Mouse (Mus musculus) intestine, postnatal 0 days (tissue): ENCODE measurements around the gene Dlgap3. TPM values are rescaled to one million over a fixed set of nuclear protein-coding genes. Genes with fewer than 3 reads are reported as not detected.
A peak's percentile ranks its signal among the peaks of the same experiment; 100 is the strongest.

Experiments
- ATAC-seq: fragments of 200-750 bp; cut with Nextera tagmentation; 2 replicates; pipeline ENCODE4 v1.8.0; 2017; ENCODE audit warnings: mild to moderate bottlenecking, moderate TSS enrichment, moderate library complexity
- H3K27ac ChIP-seq: fragments of 300-500 bp; sonication (generic); 2 replicates; pipeline ENCODE4 v1.5.1; 2014; ENCODE audit warnings: mild to moderate bottlenecking, low read depth, low read length, moderate library complexity
- H3K27me3 ChIP-seq: fragments of 300-500 bp; sonication (generic); replicated peaks from 2 replicates; pipeline ENCODE4 v1.6.1; 2014; ENCODE audit warnings: low read length, mixed read lengths; ENCODE audit not compliant: control insufficient read depth, insufficient read depth
- H3K36me3 ChIP-seq: fragments of 300-500 bp; sonication (generic); 2 replicates; pipeline ENCODE4 v1.6.1; 2014; ENCODE audit warnings: mild to moderate bottlenecking, moderate library complexity; ENCODE audit not compliant: control insufficient read depth, insufficient read depth
- H3K4me1 ChIP-seq: fragments of 300-500 bp; sonication (generic); replicated peaks from 2 replicates; pipeline ENCODE4 v1.6.1; 2014; ENCODE audit warnings: antibody characterized with exemption, low read length, mixed read lengths; ENCODE audit not compliant: control insufficient read depth, insufficient read depth
- H3K4me2 ChIP-seq: fragments of 300-500 bp; sonication (generic); replicated peaks from 2 replicates; pipeline ENCODE4 v1.6.1; 2014; ENCODE audit warnings: low read depth, mild to moderate bottlenecking, moderate library complexity
- H3K4me3 ChIP-seq: fragments of 300-500 bp; sonication (generic); 2 replicates; pipeline ENCODE4 v1.5.1; 2014; ENCODE audit warnings: low read depth, low read length
- H3K9ac ChIP-seq: fragments of 300-500 bp; sonication (generic); 2 replicates; pipeline ENCODE4 v1.6.1; 2014; ENCODE audit warnings: mild to moderate bottlenecking, low read depth, low read length
- H3K9me3 ChIP-seq: fragments of 300-500 bp; sonication (generic); 2 replicates; pipeline ENCODE4 v1.6.1; 2016; ENCODE audit warnings: mixed run types; ENCODE audit not compliant: control insufficient read depth
- CTCF ChIP-seq: sonication (generic); IDR thresholded peaks from 2 replicates; pipeline ENCODE4 v1.5.1; 2016; ENCODE audit warnings: low read depth, mild to moderate bottlenecking, control low read depth, antibody characterized with exemption, moderate library complexity
- WGBS: fragments of 180-500 bp; shearing (Covaris S2); extraction: QIAGEN DNeasy Blood & Tissue Kit; methylation state at CpG from one replicate; pipeline ENCODE4 v1.1.7; 2014; 5-methylcytosine and 5-hydroxymethylcytosine counted together
- polyA plus RNA-seq: library from polyadenylated mRNA; unstranded; fragments of >200 nt; fragmentation: Nextera tagmentation; extraction: Ambion mirVana; gene quantifications from 2 replicates; pipeline ENCODE4 v1.2.1, GENCODE M21; 2015

Gene Dlgap3
- polyA plus RNA-seq, 1 experiment from 2014 or later = 0.46 TPM

- TF ChIP-seq CTCF = no peak
- H3K36me3 ChIP-seq = no peaks in the 10 kb centered on the region
- no peak overlapping the region for H3K4me3 ChIP-seq
- no peaks in the 10 kb centered on the region for H3K4me1 ChIP-seq
- ATAC-seq = no peak
- no peaks in the 10 kb centered on the region for H3K9me3 ChIP-seq
- no peak overlapping the region for H3K4me2 ChIP-seq
- 65% methylated on average over 13 of the region's 13 CpGs for WGBS
- H3K27ac ChIP-seq = no peak overlapping the region
- no peak overlapping the region for H3K9ac ChIP-seq
- H3K27me3 ChIP-seq = no peaks in the 10 kb centered on the region
Observed at GRCm38 (mm10) chr4:127200769-127201617, 32.0 kb downstream of the Dlgap3 start.

GRCm38 (mm10) chr4:127203081-127203480 is 34.1 kb downstream of the Dlgap3 start:
- no peaks in the 10 kb centered on the region for H3K9me3 ChIP-seq
- TF ChIP-seq CTCF = no peak
- no peak overlapping the region for H3K4me3 ChIP-seq
- no peaks in the 10 kb centered on the region for H3K36me3 ChIP-seq
- H3K9ac ChIP-seq = no peak overlapping the region
- no peak for ATAC-seq
- H3K27ac ChIP-seq = no peak overlapping the region
- no peaks in the 10 kb centered on the region for H3K27me3 ChIP-seq
- H3K4me1 ChIP-seq = no peaks in the 10 kb centered on the region
- H3K4me2 ChIP-seq = no peak overlapping the region
- 67% methylated on average over 1 of the region's 1 CpGs for WGBS

GRCm38 (mm10) chr4:127211318-127211717 is 42.3 kb downstream of the Dlgap3 start:
- Histone ChIP-seq H3K9ac (no peak overlapping the region), H3K27me3 (no peaks in the 10 kb centered on the region), H3K4me1 (no peaks in the 10 kb centered on the region), H3K4me2 (no peak overlapping the region), H3K27ac (no peak overlapping the region), H3K36me3 (no peaks in the 10 kb centered on the region), H3K4me3 (no peak overlapping the region), H3K9me3 (no peaks in the 10 kb centered on the region)
- ATAC-seq = no peak
- no peak for TF ChIP-seq CTCF
- 77% methylated on average over 9 of the region's 9 CpGs for WGBS

- no peaks in the 10 kb centered on the region for H3K27me3 ChIP-seq
- no peaks in the 10 kb centered on the region for H3K9me3 ChIP-seq
- ATAC-seq = no peak
- H3K4me1 ChIP-seq = no peaks in the 10 kb centered on the region
- no peaks in the 10 kb centered on the region for H3K36me3 ChIP-seq
- WGBS = 22% methylated on average over 28 of the region's 28 CpGs
- TF ChIP-seq CTCF = no peak
- H3K4me3 ChIP-seq = no peak overlapping the region
- H3K9ac ChIP-seq = no peak overlapping the region
- no peak overlapping the region for H3K27ac ChIP-seq
- no peak overlapping the region for H3K4me2 ChIP-seq
Observed at GRCm38 (mm10) chr4:127214510-127214909, 45.5 kb downstream of the Dlgap3 start.

- Histone ChIP-seq H3K9ac (no peak overlapping the region), H3K9me3 (no peaks in the 10 kb centered on the region), H3K4me1 (no peaks in the 10 kb centered on the region), H3K36me3 (no peaks in the 10 kb centered on the region), H3K27ac (no peak overlapping the region), H3K4me3 (no peak overlapping the region), H3K27me3 (no peaks in the 10 kb centered on the region), H3K4me2 (no peak overlapping the region)
- peak; percentile 42 for TF ChIP-seq CTCF
- WGBS = 54% methylated on average over 11 of the region's 11 CpGs
- no peak for ATAC-seq
Observed at GRCm38 (mm10) chr4:127215103-127215502, 46.1 kb downstream of the Dlgap3 start.

- Histone ChIP-seq H3K27me3 (no peaks in the 10 kb centered on the region), H3K4me1 (no peaks in the 10 kb centered on the region), H3K27ac (no peak overlapping the region), H3K4me2 (no peak overlapping the region), H3K4me3 (no peak overlapping the region), H3K9me3 (no peaks in the 10 kb centered on the region), H3K36me3 (no peaks in the 10 kb centered on the region), H3K9ac (no peak overlapping the region)
- no peak for TF ChIP-seq CTCF
- WGBS = 56% methylated on average over 6 of the region's 9 CpGs
- ATAC-seq = no peak
Observed at GRCm38 (mm10) chr4:127215799-127216198, 46.8 kb downstream of the Dlgap3 start.
